Mouse (Mus musculus): ENCODE data around the gene Vsnl1. TPM values are rescaled to one million over a fixed set of nuclear protein-coding genes. Genes with fewer than 3 reads are reported as not detected.

The Vsnl1 gene
- total and polyA plus RNA-seq, 3 experiments = 0.16 TPM; not detected in 2

GRCm38 (mm10) chr12:11392525-11392924, 43.9 kb downstream of the Vsnl1 start:
- ATAC-seq (ENCODE audit: extremely low read depth, insufficient number of reproducible peaks, low FRiP score, poor library complexity, severe bottlenecking) = no peak
- Histone ChIP-seq H3K27me3 (ENCODE audit: insufficient read depth, low read length) (no peaks in the 10 kb centered on the region), H3K4me3 (ENCODE audit: low read depth, low read length) (no peak overlapping the region), H3K4me1 (ENCODE audit: insufficient read depth, low read depth, low read length) (no peaks in the 10 kb centered on the region), H3K9me3 (replicated peaks) (no peaks in the 10 kb centered on the region), H3K36me3 (replicated peaks) (no peaks in the 10 kb centered on the region)
- TF ChIP-seq GATA1 (IDR thresholded peaks at IDR 0.05; ENCODE audit: borderline replicate concordance, low read length) (no peak), CTCF (IDR thresholded peaks at IDR 0.05; ENCODE audit: low read depth, low read length) (no peak), TAL1 (conservative IDR thresholded peaks at IDR 0.05; ENCODE audit: low read depth, low read length) (no peak), GATA2 (IDR thresholded peaks at IDR 0.05; ENCODE audit: borderline replicate concordance, low read depth, low read length) (no peak), POLR2AphosphoS5 (IDR thresholded peaks at IDR 0.05; ENCODE audit: insufficient replicate concordance, low read depth, low read length) (no peak)
- no peak for DNase-seq (ENCODE audit: low spot score)

- ATAC-seq (ENCODE audit: extremely low read depth, insufficient number of reproducible peaks, low FRiP score, poor library complexity, severe bottlenecking) (no peak), DNase-seq (ENCODE audit: low spot score) (no peak)
- no peaks in the 10 kb centered on the region for H3K9me3 ChIP-seq (replicated peaks)
- H3K27me3 ChIP-seq (ENCODE audit: insufficient read depth, low read length) = no peaks in the 10 kb centered on the region
- no peak for TF ChIP-seq GATA1 (IDR thresholded peaks at IDR 0.05; ENCODE audit: borderline replicate concordance, low read length)
- TF ChIP-seq POLR2AphosphoS5 (IDR thresholded peaks at IDR 0.05; ENCODE audit: insufficient replicate concordance, low read depth, low read length) = no peak
- TF ChIP-seq TAL1 (conservative IDR thresholded peaks at IDR 0.05; ENCODE audit: low read depth, low read length) = no peak
- no peak for TF ChIP-seq GATA2 (IDR thresholded peaks at IDR 0.05; ENCODE audit: borderline replicate concordance, low read depth, low read length)
- TF ChIP-seq CTCF (IDR thresholded peaks at IDR 0.05; ENCODE audit: low read depth, low read length) = no peak
- H3K36me3 ChIP-seq (replicated peaks) = no peaks in the 10 kb centered on the region
- no peak overlapping the region for H3K4me3 ChIP-seq (ENCODE audit: low read depth, low read length)
- no peaks in the 10 kb centered on the region for H3K4me1 ChIP-seq (ENCODE audit: insufficient read depth, low read depth, low read length)
Observed at GRCm38 (mm10) chr12:11391244-11391949, 45.0 kb downstream of the Vsnl1 start.

GRCm38 (mm10) chr12:11389141-11389540, 47.3 kb downstream of the Vsnl1 start:
- no peaks in the 10 kb centered on the region for H3K9me3 ChIP-seq (replicated peaks)
- no peaks in the 10 kb centered on the region for H3K27me3 ChIP-seq (ENCODE audit: insufficient read depth, low read length)
- no peak for ATAC-seq (ENCODE audit: extremely low read depth, insufficient number of reproducible peaks, low FRiP score, poor library complexity, severe bottlenecking)
- no peaks in the 10 kb centered on the region for H3K4me1 ChIP-seq (ENCODE audit: insufficient read depth, low read depth, low read length)
- no peaks in the 10 kb centered on the region for H3K36me3 ChIP-seq (replicated peaks)
- no peak overlapping the region for H3K4me3 ChIP-seq (ENCODE audit: low read depth, low read length)
- no peak for DNase-seq (ENCODE audit: low spot score)
- TF ChIP-seq CTCF (IDR thresholded peaks at IDR 0.05; ENCODE audit: low read depth, low read length) (no peak), GATA1 (IDR thresholded peaks at IDR 0.05; ENCODE audit: borderline replicate concordance, low read length) (no peak), POLR2AphosphoS5 (IDR thresholded peaks at IDR 0.05; ENCODE audit: insufficient replicate concordance, low read depth, low read length) (no peak), GATA2 (IDR thresholded peaks at IDR 0.05; ENCODE audit: borderline replicate concordance, low read depth, low read length) (no peak), TAL1 (conservative IDR thresholded peaks at IDR 0.05; ENCODE audit: low read depth, low read length) (no peak)

- Histone ChIP-seq H3K27me3 (ENCODE audit: insufficient read depth, low read length) (no peaks in the 10 kb centered on the region), H3K4me1 (ENCODE audit: insufficient read depth, low read depth, low read length) (no peaks in the 10 kb centered on the region), H3K36me3 (replicated peaks) (no peaks in the 10 kb centered on the region), H3K4me3 (ENCODE audit: low read depth, low read length) (no peak overlapping the region), H3K9me3 (replicated peaks) (no peaks in the 10 kb centered on the region)
- DNase-seq (ENCODE audit: low spot score) = no peak
- no peak for ATAC-seq (ENCODE audit: extremely low read depth, insufficient number of reproducible peaks, low FRiP score, poor library complexity, severe bottlenecking)
- TF ChIP-seq CTCF (IDR thresholded peaks at IDR 0.05; ENCODE audit: low read depth, low read length) (no peak), GATA1 (IDR thresholded peaks at IDR 0.05; ENCODE audit: borderline replicate concordance, low read length) (no peak), GATA2 (IDR thresholded peaks at IDR 0.05; ENCODE audit: borderline replicate concordance, low read depth, low read length) (no peak), TAL1 (conservative IDR thresholded peaks at IDR 0.05; ENCODE audit: low read depth, low read length) (no peak)
Observed at GRCm38 (mm10) chr12:11384754-11385153, 51.7 kb downstream of the Vsnl1 start.

- no peak for ATAC-seq (ENCODE audit: extremely low read depth, insufficient number of reproducible peaks, low FRiP score, poor library complexity, severe bottlenecking)
- Histone ChIP-seq H3K4me1 (ENCODE audit: insufficient read depth, low read depth, low read length) (no peaks in the 10 kb centered on the region), H3K36me3 (replicated peaks) (no peaks in the 10 kb centered on the region), H3K4me3 (ENCODE audit: low read depth, low read length) (no peak overlapping the region), H3K27me3 (ENCODE audit: insufficient read depth, low read length) (no peaks in the 10 kb centered on the region), H3K9me3 (replicated peaks) (no peaks in the 10 kb centered on the region)
- TF ChIP-seq GATA2 (IDR thresholded peaks at IDR 0.05; ENCODE audit: borderline replicate concordance, low read depth, low read length) = no peak
- no peak for TF ChIP-seq GATA1 (IDR thresholded peaks at IDR 0.05; ENCODE audit: borderline replicate concordance, low read length)
- TF ChIP-seq TAL1 (conservative IDR thresholded peaks at IDR 0.05; ENCODE audit: low read depth, low read length) = no peak
- TF ChIP-seq CTCF (IDR thresholded peaks at IDR 0.05; ENCODE audit: low read depth, low read length) = no peak
- TF ChIP-seq POLR2AphosphoS5 (IDR thresholded peaks at IDR 0.05; ENCODE audit: insufficient replicate concordance, low read depth, low read length) = no peak
- DNase-seq (ENCODE audit: low spot score) = no peak
Observed at GRCm38 (mm10) chr12:11379396-11379795, 57.0 kb downstream of the Vsnl1 start.

- no peaks in the 10 kb centered on the region for H3K4me1 ChIP-seq (ENCODE audit: insufficient read depth, low read depth, low read length)
- no peak for TF ChIP-seq CTCF (IDR thresholded peaks at IDR 0.05; ENCODE audit: low read depth, low read length)
- no peaks in the 10 kb centered on the region for H3K36me3 ChIP-seq (replicated peaks)
- DNase-seq (ENCODE audit: low spot score) = no peak
- H3K4me3 ChIP-seq (ENCODE audit: low read depth, low read length) = no peak overlapping the region
- no peak for ATAC-seq (ENCODE audit: extremely low read depth, insufficient number of reproducible peaks, low FRiP score, poor library complexity, severe bottlenecking)
- H3K27me3 ChIP-seq (ENCODE audit: insufficient read depth, low read length) = no peaks in the 10 kb centered on the region
- H3K9me3 ChIP-seq (replicated peaks) = no peaks in the 10 kb centered on the region
Observed at GRCm38 (mm10) chr12:11370056-11370455, 66.4 kb downstream of the Vsnl1 start.

All from G1E (cell line).